Mouse (Mus musculus) midbrain, postnatal 0 days (tissue): ENCODE measurements around the gene Prdm1. TPM values are rescaled to one million over a fixed set of nuclear protein-coding genes. Genes with fewer than 3 reads are reported as not detected.

ENCODE experiments used
- ATAC-seq: fragments of 200-750 bp; cut with Nextera tagmentation; 2 replicates; pipeline ENCODE4 v1.8.0; 2017; ENCODE audit warnings: moderate number of reproducible peaks, mild to moderate bottlenecking, moderate TSS enrichment, moderate library complexity; ENCODE audit not compliant: low FRiP score
- DNase-seq: peaks from one replicate; pipeline ENCODE4 v3.0.0-alpha.2; 2015; ENCODE audit warnings: low spot score
- H3K27ac ChIP-seq: fragments of 300-500 bp; sonication (generic); 2 replicates; pipeline ENCODE4 v1.5.1; 2014; ENCODE audit warnings: low read depth, mild to moderate bottlenecking, low read length, mixed read lengths
- H3K27me3 ChIP-seq: fragments of 300-500 bp; sonication (generic); 2 replicates; pipeline ENCODE4 v1.6.1; 2014; ENCODE audit warnings: low read length, control low read depth, mixed read lengths; ENCODE audit not compliant: insufficient read depth
- H3K36me3 ChIP-seq: fragments of 300-500 bp; sonication (generic); 2 replicates; pipeline ENCODE4 v1.6.1; 2014; ENCODE audit warnings: low read length, control low read depth, mixed read lengths; ENCODE audit not compliant: insufficient read depth
- H3K4me1 ChIP-seq: fragments of 300-500 bp; sonication (generic); 2 replicates; pipeline ENCODE4 v1.6.1; 2014; ENCODE audit warnings: mild to moderate bottlenecking, control low read depth, antibody characterized with exemption, low read length, mixed read lengths; ENCODE audit not compliant: insufficient read depth
- H3K4me2 ChIP-seq: fragments of 300-500 bp; sonication (generic); 2 replicates; pipeline ENCODE4 v1.6.1; 2014; ENCODE audit warnings: low read depth, mild to moderate bottlenecking, low read length, mixed read lengths; ENCODE audit not compliant: poor library complexity, severe bottlenecking
- H3K4me3 ChIP-seq: fragments of 300-500 bp; sonication (generic); 2 replicates; pipeline ENCODE4 v1.5.1; 2014; ENCODE audit warnings: low read depth, mild to moderate bottlenecking, low read length, moderate library complexity
- H3K9ac ChIP-seq: fragments of 300-500 bp; sonication (generic); replicated peaks from 2 replicates; pipeline ENCODE4 v1.6.1; 2014; ENCODE audit warnings: mild to moderate bottlenecking, low read length, moderate library complexity, mixed read lengths; ENCODE audit not compliant: poor library complexity, severe bottlenecking
- H3K9me3 ChIP-seq: fragments of 300-500 bp; sonication (generic); 2 replicates; pipeline ENCODE4 v1.6.1; 2016; ENCODE audit warnings: low read length, control low read depth
- CTCF ChIP-seq: IDR thresholded peaks from 2 replicates; pipeline ENCODE4 v1.5.1; 2016; ENCODE audit warnings: antibody characterized with exemption, mild to moderate bottlenecking
- WGBS: fragments of 180-500 bp; shearing (Covaris S2); extraction: QIAGEN DNeasy Blood & Tissue Kit; methylation state at CpG from one replicate; pipeline ENCODE4 v1.1.7; 2014; 5-methylcytosine and 5-hydroxymethylcytosine counted together
- polyA plus RNA-seq: library from polyadenylated mRNA; unstranded; fragments of >200 nt; fragmentation: Nextera tagmentation; extraction: Ambion mirVana; gene quantifications from 2 replicates; pipeline ENCODE4 v1.2.1, GENCODE M21; 2015
- total RNA-seq: library from RNA; depleted of rRNA; stranded (reverse); fragments of >200 nt; gene quantifications from 2 replicates; pipeline ENCODE4 v1.2.3, GENCODE M21; 2014

Gene Prdm1
- total and polyA plus RNA-seq, 2 experiments from 2014 or later = 0.12 to 2.0 TPM

- H3K9me3 ChIP-seq = no peaks in the 10 kb centered on the region
- H3K4me1 ChIP-seq = no peaks in the 10 kb centered on the region
- peak overlapping the region; percentile 93 for H3K4me2 ChIP-seq
- H3K36me3 ChIP-seq = no peaks in the 10 kb centered on the region
- ATAC-seq = peak; percentile 84
- WGBS = under 1% methylated on average over 54 of the region's 54 CpGs
- H3K27ac ChIP-seq = no peak overlapping the region
- peak overlapping the region; percentile 41 for H3K4me3 ChIP-seq
- peaks cover 13% of the 10 kb centered on the region for H3K27me3 ChIP-seq
- TF ChIP-seq CTCF = peak; percentile 64
- 0 out of 2 replicates have a peak overlapping the region, but pooled peaks have one; percentile 2 for H3K9ac ChIP-seq
- peak; percentile 78 for DNase-seq
These were observed 69.6 kb downstream of the Prdm1 start for GRCm38 (mm10) chr10:44458534-44459315.

- H3K27me3 ChIP-seq = peaks cover 13% of the 10 kb centered on the region; the same call in 1 of the 2 replicates
These were observed 70.3 kb downstream of the Prdm1 start for GRCm38 (mm10) chr10:44457791-44458533.

GRCm38 (mm10) chr10:44456757-44457595 is 71.3 kb downstream of the Prdm1 start:
- H3K27me3 ChIP-seq = peaks cover 13% of the 10 kb centered on the region; the same call in 1 of the 2 replicates
- WGBS = 2% methylated on average over 31 of the region's 31 CpGs
- no peaks in the 10 kb centered on the region for H3K4me1 ChIP-seq
- TF ChIP-seq CTCF = no peak
- no peak for DNase-seq
- no peak for ATAC-seq
- peak overlapping the region; percentile 93 for H3K4me2 ChIP-seq
- H3K27ac ChIP-seq = no peak overlapping the region
- H3K4me3 ChIP-seq = peak overlapping the region; percentile 41
- no peaks in the 10 kb centered on the region for H3K9me3 ChIP-seq
- H3K36me3 ChIP-seq = no peaks in the 10 kb centered on the region
- H3K9ac ChIP-seq = no peak overlapping the region

More at GRCm38 (mm10) chr10:44457791-44458533, 70.3 kb downstream of the Prdm1 start:
- Histone ChIP-seq H3K9me3 (no peaks in the 10 kb centered on the region), H3K27ac (no peak overlapping the region), H3K4me1 (no peaks in the 10 kb centered on the region), H3K4me3 (peak overlapping the region; percentile 41), H3K36me3 (no peaks in the 10 kb centered on the region), H3K4me2 (peak overlapping the region; percentile 93), H3K9ac (no peak overlapping the region)
- no peak for DNase-seq
- WGBS = under 1% methylated on average over 25 of the region's 25 CpGs
- ATAC-seq = no peak
- no peak for TF ChIP-seq CTCF

GRCm38 (mm10) chr10:44454753-44455152 is 73.5 kb downstream of the Prdm1 start:
- Histone ChIP-seq H3K4me1 (no peaks in the 10 kb centered on the region), H3K27ac (no peak overlapping the region), H3K9ac (no peak overlapping the region), H3K4me3 (no peak overlapping the region), H3K9me3 (no peaks in the 10 kb centered on the region), H3K4me2 (no peak overlapping the region), H3K27me3 (peaks cover 13% of the 10 kb centered on the region; the same call in 1 of the 2 replicates), H3K36me3 (no peaks in the 10 kb centered on the region)
- TF ChIP-seq CTCF = peak; percentile 49
- WGBS = 85% methylated on average over 4 of the region's 4 CpGs
- peak; percentile 53 for DNase-seq
- no peak for ATAC-seq

GRCm38 (mm10) chr10:44454111-44454510 is 74.2 kb downstream of the Prdm1 start:
- DNase-seq = no peak
- Histone ChIP-seq H3K4me3 (no peak overlapping the region), H3K9me3 (no peaks in the 10 kb centered on the region), H3K4me2 (no peak overlapping the region), H3K9ac (no peak overlapping the region), H3K36me3 (no peaks in the 10 kb centered on the region), H3K27ac (no peak overlapping the region), H3K4me1 (no peaks in the 10 kb centered on the region), H3K27me3 (0 out of 2 replicates have a peak, but pooled peaks cover 9% of the 10 kb centered on the region)
- ATAC-seq = no peak
- TF ChIP-seq CTCF = no peak
- 70% methylated on average over 2 of the region's 2 CpGs for WGBS
